Mouse (Mus musculus) activated CD4-positive, CD25-positive, alpha-beta regulatory T cell, adult 4 months (primary cell): ENCODE results near the gene Tbl1xr1. TPM values are rescaled to one million over a fixed set of nuclear protein-coding genes. Genes with fewer than 3 reads are reported as not detected.

ENCODE experiments used
- ATAC-seq: one replicate; pipeline ENCODE4 v1.8.0; 2017
- polyA plus RNA-seq, 2 experiments: library from polyadenylated mRNA; unstranded; fragments of 100-300 nt; shearing (Covaris generic); gene quantifications; one replicate each; pipeline ENCODE4 v1.2.1; 2017

The Tbl1xr1 gene
- polyA plus RNA-seq, 2 experiments from 2014 or later, result 21.4 to 26.6 TPM

DNA sequence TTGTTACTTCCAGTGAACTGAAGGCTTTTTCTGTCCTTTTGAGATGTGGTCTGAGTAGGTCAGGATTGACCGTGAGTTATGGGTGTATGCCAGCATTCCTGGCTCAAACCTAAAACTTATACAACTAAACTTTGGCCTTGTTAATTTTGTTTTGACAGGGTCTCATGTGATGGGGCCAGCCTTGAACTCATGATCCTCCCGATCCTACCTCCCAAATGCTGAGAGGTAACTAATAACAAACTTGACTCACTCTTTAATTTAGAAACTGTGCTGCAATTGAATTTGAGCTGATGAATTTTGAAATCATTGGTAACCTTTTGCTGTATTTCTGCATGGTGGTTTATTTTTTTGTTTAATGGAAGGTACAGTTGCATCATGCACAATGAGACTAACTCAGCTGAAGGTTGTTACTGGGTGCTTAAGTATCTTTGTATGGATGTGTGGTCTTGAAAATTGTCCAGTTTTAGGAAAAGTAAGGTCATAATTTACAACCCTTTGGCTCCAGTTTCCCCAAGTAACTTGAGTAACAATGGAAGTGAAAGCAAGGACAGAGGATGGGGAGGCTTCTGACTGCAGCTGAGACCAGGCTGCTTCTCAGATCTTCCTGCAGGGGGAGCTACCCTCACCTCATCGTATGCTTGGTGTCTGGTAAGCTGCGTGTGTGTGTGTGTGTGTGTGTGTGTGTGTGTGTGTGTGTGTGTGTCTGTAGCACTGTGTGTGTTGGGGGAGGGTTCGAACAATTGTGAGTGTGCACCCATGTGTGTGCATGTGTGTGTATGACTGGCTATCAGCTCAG lies 66.6 kb downstream of the Tbl1xr1 start:
- peak; percentile 76 for ATAC-seq

DNA sequence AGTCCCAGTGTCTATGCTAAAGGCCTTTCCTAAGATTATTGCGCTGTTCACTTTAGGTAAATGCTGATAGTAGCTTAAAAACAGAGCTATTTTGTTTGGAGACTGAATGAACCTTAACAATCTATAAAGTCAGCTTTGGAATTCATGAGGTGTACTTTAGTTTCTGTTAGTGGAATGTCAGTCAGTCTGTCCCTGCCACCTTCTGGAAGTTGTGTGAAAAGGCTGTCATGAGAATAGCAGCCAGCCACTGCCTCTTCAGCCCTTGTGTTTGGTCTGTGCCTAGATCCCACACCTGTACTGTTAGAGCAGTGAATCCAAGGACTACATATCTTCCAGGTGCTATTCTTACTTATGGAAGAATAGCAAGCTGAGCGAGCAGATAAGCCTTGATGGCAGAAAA lies 67.8 kb downstream of the Tbl1xr1 start:
- ATAC-seq, result no peak

- no peak for ATAC-seq
Measured at GRCm38 (mm10) chr3:22147433-22147927, 71.0 kb downstream of the Tbl1xr1 start.

GRCm38 (mm10) chr3:22148306-22148932 lies 72.0 kb downstream of the Tbl1xr1 start:
- no peak for ATAC-seq

- ATAC-seq, result peak; percentile 68
Measured at GRCm38 (mm10) chr3:22150872-22151530, 74.5 kb downstream of the Tbl1xr1 start.

DNA sequence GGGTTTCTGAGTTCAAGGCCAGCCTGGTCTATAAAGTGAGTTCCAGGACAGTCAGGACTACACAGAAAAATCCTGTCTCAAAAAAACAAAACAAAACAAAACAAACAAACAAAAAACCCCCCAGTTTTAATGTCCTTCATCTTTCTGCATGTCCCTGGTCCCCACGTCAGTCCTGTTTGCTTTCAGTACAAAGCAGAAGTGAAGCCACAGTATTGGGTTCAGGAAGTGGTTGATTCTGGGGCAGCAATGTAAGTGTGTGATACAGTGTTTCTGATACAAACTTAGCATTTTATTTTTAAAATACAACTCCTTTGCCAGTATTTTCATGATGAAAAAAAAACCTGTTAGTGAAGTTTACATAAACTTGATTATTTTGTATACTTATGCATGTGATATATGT lies 76.3 kb downstream of the Tbl1xr1 start:
- peak; percentile 85 for ATAC-seq

DNA sequence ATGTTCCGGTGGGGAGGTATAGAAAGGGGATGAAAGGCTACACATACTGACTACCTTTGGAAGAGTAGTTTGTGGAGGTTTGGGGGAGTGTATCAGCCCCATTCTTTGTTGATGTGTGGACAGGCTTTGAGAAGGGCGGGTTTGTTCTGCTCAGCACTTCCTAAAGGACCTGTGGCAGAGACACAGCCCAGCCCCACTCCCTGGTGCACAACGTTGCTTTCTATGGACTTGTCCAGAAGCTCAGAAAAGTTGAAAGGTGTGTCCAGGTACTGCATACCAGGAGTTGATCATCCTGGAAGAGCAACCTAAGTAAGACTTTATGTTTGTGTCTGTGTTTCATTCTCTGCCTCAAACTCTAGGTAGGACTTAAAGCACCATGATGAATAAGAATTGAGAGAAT lies 78.1 kb downstream of the Tbl1xr1 start:
- ATAC-seq, result no peak

DNA sequence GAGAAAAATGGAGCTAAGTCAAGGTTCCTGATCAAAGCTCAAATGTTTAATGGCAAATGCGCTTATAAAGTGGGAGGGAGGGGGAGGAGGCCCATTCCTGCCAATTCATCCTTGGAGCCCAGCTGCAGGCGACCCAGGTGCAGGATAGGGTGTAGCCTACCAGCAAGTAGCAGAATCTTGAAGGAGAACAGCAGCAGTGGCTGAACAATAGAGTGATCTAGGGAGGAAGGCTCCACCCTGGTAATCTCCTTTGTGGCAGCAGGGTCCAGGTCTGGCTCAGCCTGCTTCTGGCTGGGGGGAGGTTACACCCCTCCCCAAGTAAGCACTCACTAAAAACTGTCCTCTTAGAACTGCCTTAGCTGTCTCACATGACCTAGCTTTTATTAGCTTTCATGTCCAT lies 79.9 kb downstream of the Tbl1xr1 start:
- ATAC-seq, result no peak

DNA sequence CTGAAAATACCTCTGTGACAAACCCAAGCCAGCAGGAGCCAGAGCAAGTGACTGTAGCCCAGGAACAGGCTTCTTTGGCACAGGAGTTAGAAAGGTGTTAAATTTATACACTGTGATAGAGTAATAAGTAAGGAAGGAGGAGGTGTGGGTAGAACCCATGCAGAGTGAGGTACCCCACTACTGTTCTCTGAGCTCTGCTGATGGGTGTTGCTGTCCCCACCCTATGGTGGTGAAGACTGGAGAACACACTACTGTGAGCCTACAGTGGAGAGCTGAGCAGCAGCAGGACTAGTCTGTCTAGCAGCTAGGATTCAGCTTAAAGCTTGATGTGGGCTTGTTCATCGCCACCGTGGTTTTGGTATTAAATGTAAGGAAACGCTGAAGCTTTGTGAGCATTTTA lies 86.5 kb downstream of the Tbl1xr1 start:
- ATAC-seq, result no peak

GRCm38 (mm10) chr3:22167856-22168255 lies 91.4 kb downstream of the Tbl1xr1 start:
- ATAC-seq, result no peak

DNA sequence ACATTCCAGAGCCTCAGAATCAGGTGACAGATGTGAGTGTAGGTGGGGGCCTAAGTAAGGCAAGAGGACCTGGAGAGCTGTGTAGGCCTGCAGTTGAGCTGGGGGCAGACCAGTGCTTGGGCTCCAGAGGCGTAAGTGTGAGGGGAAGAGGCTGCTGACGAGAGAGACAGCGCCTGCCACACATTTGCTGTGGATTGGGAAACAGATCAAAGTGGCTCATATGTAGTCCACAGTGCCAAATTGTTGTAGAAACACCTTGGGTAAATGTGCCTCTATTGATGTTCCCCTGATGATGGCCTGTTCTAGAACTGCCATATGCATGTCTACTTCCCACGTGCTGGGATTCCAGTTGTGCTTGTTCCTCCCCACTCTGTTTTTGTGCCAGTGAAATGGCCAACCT lies 92.0 kb downstream of the Tbl1xr1 start:
- ATAC-seq, result no peak

DNA sequence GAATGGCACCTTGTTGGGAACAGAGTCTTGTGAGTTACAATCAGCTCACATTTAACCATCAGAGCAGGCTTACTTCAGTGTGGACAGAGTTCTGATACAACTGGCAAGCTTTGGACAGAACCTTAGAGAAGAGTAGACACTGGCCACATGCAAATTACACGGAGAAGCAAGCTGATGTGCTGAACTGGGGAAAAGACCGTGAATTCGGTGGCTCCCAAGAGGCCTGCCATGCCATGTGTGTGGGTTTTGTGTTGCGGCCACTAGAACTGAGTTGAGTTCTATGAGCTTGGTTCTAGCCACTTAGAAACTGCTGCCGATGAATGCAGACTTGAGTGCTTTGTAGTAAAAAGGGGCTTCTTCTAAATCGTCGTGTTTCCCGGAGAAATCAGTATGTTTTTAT lies 95.1 kb downstream of the Tbl1xr1 start:
- ATAC-seq, result no peak

GRCm38 (mm10) chr3:22172410-22172809 lies 96.0 kb downstream of the Tbl1xr1 start:
- no peak for ATAC-seq

DNA sequence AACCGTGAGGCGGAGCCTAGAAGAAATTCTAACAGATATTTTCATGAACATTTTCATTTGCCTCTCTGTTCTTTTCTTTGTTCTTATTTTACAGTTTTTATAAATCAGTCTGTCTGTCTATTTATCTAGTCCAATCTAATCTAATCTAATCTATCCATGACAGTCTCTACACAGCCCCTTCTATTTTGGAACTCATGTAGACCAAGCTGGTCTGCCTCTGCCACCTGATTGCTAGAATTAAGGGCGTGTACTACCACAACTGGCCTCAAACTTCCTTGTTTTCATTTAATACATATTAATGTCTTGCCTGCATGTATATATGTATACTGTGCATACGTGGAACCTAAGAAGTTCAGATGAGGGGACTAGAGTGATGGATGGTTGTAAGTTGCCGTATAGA lies 96.7 kb downstream of the Tbl1xr1 start:
- no peak for ATAC-seq

DNA sequence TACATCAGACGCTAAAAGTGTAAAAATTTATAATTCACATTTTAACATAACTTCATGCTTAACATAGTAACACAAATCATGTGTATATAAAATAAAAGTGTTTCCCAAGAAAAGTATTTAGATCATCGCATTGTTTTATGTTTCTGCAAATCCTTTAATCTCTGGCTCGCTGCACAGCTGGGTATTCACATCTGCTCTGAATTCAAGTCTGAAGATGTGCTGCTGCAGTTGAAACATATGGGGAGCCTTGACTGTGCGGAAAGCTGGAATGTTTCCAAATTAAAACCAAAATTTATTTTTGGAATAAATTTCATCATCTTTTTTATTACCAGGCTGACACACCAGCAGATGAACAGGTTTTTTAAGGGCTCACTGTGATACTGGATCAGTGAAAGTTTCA lies 97.8 kb downstream of the Tbl1xr1 start:
- no peak for ATAC-seq

DNA sequence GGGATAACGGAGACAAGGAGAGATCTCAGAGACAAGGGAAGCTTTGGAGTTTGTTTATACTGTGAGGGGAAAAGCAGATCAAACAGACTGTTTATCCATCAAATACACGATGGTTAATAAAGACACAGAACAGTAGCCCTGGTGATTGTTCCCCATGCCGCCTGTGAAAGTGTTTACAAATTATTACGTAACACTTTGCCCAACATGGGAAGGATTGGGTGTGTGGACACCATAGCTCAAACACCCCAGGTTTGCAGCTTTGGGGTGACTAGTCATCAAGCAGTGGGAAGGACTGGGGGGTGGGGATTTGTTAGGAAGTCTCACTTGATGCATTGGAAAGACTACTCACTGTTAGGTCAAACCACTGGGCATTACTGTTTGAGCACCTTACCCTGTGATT lies 103.6 kb downstream of the Tbl1xr1 start:
- no peak for ATAC-seq

DNA sequence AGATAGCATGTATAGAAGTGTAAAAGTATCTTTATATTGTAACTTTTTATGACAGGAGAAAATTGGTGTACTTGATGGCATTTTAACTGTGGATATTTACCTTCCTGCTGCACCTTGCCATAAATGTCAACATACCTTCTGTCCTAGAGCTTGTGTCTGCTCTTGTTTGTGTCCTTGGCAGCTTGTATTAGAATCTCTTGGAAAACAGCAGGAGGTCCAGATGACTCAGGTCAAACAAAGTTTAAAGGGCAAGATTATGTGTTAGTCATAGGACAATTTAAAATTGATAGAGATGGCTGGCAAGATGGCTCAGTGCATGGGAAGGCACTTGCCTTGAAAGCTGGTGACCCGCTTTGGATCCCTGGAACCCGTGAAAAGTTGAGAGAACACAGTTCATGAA lies 104.6 kb downstream of the Tbl1xr1 start:
- ATAC-seq, result no peak

- no peak for ATAC-seq
Measured at GRCm38 (mm10) chr3:22185265-22185664, 108.8 kb downstream of the Tbl1xr1 start.

DNA sequence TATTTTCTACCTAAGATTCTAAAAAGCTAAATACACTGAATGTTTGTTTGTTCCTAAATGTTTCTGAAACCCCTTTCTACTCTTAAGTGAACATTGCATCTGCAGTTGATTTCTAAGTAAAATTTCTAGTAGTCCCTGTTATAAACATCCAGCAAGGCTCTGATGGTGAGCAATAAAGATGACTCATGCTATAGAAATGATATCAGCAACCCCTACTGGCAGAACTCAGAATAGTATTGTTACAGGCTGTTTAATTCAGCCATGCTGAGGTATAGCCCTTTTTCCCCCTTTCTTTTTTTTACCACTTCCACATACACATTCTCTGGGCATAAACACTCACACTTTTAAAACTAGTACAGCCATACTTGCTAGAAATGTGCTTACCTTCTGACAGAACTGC lies 114.0 kb downstream of the Tbl1xr1 start:
- peak; percentile 96 for ATAC-seq

DNA sequence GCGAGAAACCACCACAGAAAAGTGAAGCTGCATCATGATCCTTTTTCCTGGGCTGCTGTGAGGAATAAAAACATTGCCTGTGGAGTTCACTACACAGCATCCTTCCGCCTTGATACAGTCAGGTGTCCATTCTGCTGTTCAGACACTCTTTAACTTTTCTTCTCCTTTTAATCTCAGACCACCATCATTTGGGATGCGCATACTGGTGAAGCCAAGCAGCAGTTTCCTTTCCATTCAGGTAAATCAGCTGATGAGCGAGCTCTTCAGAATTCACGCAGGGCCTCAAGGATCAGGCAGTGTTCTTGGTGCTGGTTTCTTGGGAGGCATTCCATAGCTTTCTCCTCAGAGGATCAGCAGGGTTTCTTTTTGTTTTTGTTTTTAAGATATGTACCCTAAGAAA lies 116.5 kb downstream of the Tbl1xr1 start:
- ATAC-seq, result no peak

- no peak for ATAC-seq
Measured at GRCm38 (mm10) chr3:22194185-22194856, 117.9 kb downstream of the Tbl1xr1 start.

DNA sequence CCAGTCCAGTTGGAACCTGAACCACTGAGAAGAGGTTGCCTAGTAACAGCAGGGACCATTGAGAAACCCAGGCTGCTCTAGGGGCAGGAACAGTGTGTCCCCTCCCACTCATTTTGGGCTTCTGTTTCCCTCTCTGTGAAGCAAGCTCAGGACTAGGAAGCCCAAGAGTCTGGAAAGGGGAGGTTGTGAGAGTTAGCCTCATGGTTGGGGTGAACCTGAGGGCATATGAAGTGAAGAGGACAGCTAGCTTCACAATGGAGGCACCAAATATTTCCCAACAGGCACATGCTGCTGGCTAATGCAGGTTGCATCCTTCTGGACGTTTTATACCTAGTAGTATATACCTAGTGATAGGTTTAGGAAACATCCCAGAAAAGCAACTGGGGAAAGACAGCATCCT lies 122.3 kb downstream of the Tbl1xr1 start:
- ATAC-seq, result no peak

DNA sequence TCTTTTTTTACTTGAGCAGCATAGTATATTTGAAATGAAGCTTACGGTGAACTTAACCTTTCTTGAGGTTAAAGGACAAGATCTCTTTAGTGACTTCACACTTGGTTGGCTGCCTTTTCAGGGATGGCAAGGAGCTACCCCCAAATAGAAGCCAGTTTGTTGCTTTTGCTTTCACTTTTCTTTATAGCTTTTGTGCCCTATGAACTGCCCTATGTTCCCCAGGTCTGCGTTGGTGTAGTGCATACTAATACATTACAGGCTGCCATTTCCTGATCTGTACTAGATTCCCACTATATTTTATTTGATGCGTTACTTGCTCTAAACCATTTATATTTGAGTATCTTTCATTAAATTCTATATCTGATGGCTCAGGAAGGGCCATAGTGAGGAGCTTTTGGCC lies 127.7 kb downstream of the Tbl1xr1 start:
- ATAC-seq, result peak; percentile 59
